Mouse (Mus musculus) lung, adult 18-20 months (tissue): ENCODE data around the gene Ube2q2.
"Not testable (repeated sequence)": the region's sequence is repeated elsewhere in the genome, so short reads cannot be mapped to it uniquely, and the experiment has no call there.

Experiments used
- DNase-seq, 2 experiments: peaks; one replicate each; pipeline ENCODE4 v3.0.0; 2022; ENCODE audit warnings: mixed read lengths in 2 of 2

Gene Ube2q2

GRCm38 (mm10) chr9:55243280-55243679, 94.6 kb downstream of the Ube2q2 start:
- DNase-seq, result no peak

- no peak for DNase-seq
Observed at GRCm38 (mm10) chr9:55244079-55244478, 95.4 kb downstream of the Ube2q2 start.

GRCm38 (mm10) chr9:55245057-55245750, 96.5 kb downstream of the Ube2q2 start:
- not testable (repeated sequence) for DNase-seq

GRCm38 (mm10) chr9:55246440-55246839, 97.8 kb downstream of the Ube2q2 start:
- DNase-seq, result no peak

- no peak for DNase-seq
Observed at GRCm38 (mm10) chr9:55246918-55247317, 98.3 kb downstream of the Ube2q2 start.

GRCm38 (mm10) chr9:55248465-55248864, 99.8 kb downstream of the Ube2q2 start:
- no peak for DNase-seq

GRCm38 (mm10) chr9:55250595-55251247, 102.1 kb downstream of the Ube2q2 start:
- DNase-seq, result no peak

GRCm38 (mm10) chr9:55252097-55252496, 103.4 kb downstream of the Ube2q2 start:
- DNase-seq, result not testable (repeated sequence)

- DNase-seq, result no peak
Observed at GRCm38 (mm10) chr9:55253849-55254248, 105.2 kb downstream of the Ube2q2 start.

GRCm38 (mm10) chr9:55255056-55255455, 106.4 kb downstream of the Ube2q2 start:
- no peak for DNase-seq

GRCm38 (mm10) chr9:55255604-55256003, 107.0 kb downstream of the Ube2q2 start:
- peak in 1 of 2 experiments; percentile 23 for DNase-seq

GRCm38 (mm10) chr9:55257105-55257504, 108.5 kb downstream of the Ube2q2 start:
- no peak for DNase-seq
